Mouse (Mus musculus) left cerebral cortex, postnatal 10 days (tissue): ENCODE data around the gene Gramd1c. TPM values are rescaled to one million over a fixed set of nuclear protein-coding genes. Genes with fewer than 3 reads are reported as not detected.

Source experiments
- DNase-seq, 2 experiments: peaks; one replicate each; pipeline ENCODE4 v3.0.0; 2021 to 2022; ENCODE audit warnings: low spot score in 2 of 2, mixed read lengths in 1 of 2; ENCODE audit errors: extremely low spot score in 1 of 2
- intact Hi-C: fragments of 180-260 bp; cut with DNase I; formaldehyde crosslinking; loops from one replicate; pipeline ENCODE4 v1.15.1; 2025
- total RNA-seq, 2 experiments: library from RNA; stranded (reverse); gene quantifications; 2 replicates each; pipeline ENCODE4 v1.2.3; 2021

The Gramd1c gene
- total RNA-seq, 2 experiments from 2014 or later = 2.2 to 2.9 TPM

GRCm38 (mm10) chr16:43971189-43971588 is 92.0 kb downstream of the Gramd1c start:
- intact Hi-C loops = no loop called here
- DNase-seq = no peak

GRCm38 (mm10) chr16:43970426-43970825 is 92.7 kb downstream of the Gramd1c start:
- no peak for DNase-seq
- intact Hi-C loops = no loop called here

GRCm38 (mm10) chr16:43965781-43966389 is 97.3 kb downstream of the Gramd1c start:
- no peak for DNase-seq
- intact Hi-C loops = no loop called here

DNA sequence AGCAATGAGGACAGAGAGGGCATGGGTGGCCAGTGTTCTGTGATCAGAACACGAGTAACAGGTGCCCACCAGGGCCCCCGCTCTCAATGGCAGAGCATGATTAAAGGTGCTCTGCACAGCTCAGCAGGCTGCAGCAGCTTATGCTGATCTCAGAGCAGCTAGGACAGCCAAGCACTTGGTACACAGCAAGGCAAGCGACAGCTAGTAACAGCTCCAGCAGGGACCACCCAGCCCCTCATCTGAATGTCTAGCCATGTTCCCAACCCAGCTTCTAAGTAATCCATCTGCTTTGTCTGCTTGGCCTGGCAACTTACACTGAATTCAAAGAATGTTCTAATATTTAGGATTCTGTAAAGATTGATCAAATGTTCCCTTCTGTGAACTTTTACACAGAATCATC is 99.4 kb downstream of the Gramd1c start:
- no peak for DNase-seq
- intact Hi-C loops = no loop called here

GRCm38 (mm10) chr16:43963291-43963690 is 99.9 kb downstream of the Gramd1c start:
- intact Hi-C loops = no loop called here
- no peak for DNase-seq

DNA sequence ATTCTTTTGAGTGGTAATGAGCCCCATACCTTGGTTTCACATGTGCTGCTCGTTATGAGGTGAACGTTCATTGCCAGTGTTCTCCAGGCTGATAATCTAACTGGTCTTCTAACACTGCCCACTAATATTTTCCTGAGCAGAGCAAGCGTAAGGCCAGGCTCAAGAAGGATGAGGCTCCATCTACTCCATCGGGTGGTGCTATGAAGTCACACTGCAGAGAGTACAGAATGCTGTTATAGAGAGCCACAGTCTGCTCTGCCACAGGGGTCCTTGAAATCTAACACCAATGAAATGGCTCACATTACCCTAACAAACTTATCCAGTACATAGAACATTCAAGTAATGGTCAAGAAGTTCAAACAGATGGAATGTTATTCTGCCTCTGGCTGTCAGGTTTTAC is 105.1 kb downstream of the Gramd1c start:
- intact Hi-C loops = no loop called here
- DNase-seq = no peak

- no peak for DNase-seq
- intact Hi-C loops = no loop called here
These were observed 108.2 kb downstream of the Gramd1c start for GRCm38 (mm10) chr16:43954913-43955312.

DNA sequence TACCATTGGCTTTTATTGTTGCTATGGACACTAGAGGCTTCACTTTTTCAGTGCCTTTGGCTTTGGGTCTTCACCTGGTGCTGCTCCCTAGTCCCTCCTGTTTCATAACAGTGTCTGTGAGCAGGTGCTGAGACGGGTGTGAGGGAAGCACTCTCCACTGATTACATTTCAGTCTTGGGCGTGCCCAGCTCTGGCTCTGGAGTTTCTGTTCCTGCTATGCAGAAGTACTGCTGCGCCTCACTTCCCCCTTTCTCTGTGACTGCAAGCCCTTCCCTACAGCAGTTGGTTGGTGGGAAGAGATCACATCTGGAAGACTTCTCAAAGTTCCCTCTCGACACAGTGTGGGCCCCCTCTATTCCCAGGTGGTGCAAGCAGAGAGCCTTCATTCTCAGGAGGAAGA is 111.6 kb downstream of the Gramd1c start:
- no peak for DNase-seq
- intact Hi-C loops = no loop called here

DNA sequence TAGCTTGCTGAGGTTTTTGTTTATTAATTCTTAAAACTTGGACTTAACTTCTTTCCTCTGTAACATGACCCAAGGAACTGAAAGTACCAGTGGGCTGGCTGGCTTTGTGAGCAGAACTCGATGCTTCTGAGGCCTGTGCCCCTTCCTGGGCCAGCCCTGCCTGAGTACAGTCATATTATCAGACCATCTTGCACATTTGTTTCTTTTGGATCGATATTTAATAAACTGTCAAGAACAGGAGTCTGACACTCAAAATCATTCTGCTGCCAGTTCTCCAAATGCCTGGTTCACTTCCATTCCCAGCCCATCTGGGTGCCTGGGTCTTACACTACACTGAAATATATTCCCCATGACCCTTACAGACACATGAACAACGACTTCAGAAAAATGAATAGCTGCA is 117.3 kb downstream of the Gramd1c start:
- no peak for DNase-seq
- intact Hi-C loops = no loop called here

- intact Hi-C loops = no loop called here
- DNase-seq = no peak
These were observed 117.8 kb downstream of the Gramd1c start for GRCm38 (mm10) chr16:43945351-43945750.

GRCm38 (mm10) chr16:43940846-43941245 is 122.3 kb downstream of the Gramd1c start:
- DNase-seq = no peak
- intact Hi-C loops = no loop called here

DNA sequence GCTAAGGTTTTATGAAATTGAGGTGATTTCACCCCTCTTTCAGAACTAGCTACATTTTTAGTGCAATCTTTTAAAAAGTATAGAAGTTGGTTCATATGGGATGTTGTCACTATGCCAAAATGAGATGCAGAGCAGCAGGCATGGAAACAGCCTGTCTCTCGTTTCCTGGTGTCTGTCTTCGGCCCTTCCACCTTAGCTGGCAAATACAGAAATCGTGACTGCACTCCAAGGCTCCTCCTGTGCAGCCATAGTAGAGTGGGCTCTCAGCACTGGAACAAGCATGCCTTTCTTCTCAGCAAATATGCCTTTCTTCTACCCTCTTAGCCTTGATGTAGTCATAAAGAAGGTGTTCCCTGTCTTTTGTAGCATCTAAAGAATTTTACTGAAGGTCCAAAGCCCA is 127.3 kb downstream of the Gramd1c start:
- DNase-seq = no peak
- intact Hi-C loops = no loop called here

DNA sequence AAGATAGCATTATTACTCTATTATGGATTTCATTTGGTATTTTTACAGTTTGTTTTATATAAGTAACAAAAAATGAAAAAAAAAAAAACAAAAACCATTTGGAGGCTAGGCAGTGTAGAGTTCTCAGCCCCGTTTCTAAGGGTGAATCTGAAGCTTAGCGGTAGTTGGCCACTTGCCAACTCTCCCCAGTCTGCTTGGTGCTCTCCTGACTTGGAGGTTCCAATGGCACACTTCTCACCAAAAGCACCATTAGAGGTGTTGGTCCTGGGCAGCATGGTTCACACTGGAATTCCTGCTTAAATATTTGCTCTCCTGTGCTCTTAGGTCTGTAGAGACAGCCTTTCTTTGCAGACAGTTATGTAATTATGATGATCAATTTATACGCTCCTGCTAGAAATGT is 127.8 kb downstream of the Gramd1c start:
- no peak for DNase-seq
- intact Hi-C loops = no loop called here

- no peak for DNase-seq
- intact Hi-C loops = no loop called here
These were observed 128.3 kb downstream of the Gramd1c start for GRCm38 (mm10) chr16:43934856-43935255.

- intact Hi-C loops = no loop called here
- no peak for DNase-seq
These were observed 130.1 kb downstream of the Gramd1c start for GRCm38 (mm10) chr16:43933041-43933440.

GRCm38 (mm10) chr16:43932319-43932718 is 130.8 kb downstream of the Gramd1c start:
- DNase-seq = no peak
- intact Hi-C loops = no loop called here

DNA sequence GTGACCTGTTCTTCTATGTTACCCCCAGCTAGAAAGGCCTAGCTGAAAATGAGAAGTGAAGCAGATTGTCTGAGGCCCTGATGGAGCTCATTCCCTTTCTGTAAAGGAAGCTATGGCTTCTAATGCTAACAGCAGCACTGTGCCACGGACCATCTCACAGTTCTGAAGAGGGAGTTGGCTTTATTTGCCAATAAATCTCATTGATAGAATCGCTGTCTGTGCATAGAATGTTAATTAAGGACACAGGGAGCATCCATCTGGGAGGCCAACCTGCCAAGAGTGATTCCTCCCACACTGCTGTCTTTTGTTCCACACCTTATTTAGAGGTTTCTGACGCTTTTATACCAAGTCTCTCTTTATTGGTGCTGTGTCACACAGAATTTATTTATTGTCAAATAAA is 131.6 kb downstream of the Gramd1c start:
- intact Hi-C loops = no loop called here
- no peak for DNase-seq

DNA sequence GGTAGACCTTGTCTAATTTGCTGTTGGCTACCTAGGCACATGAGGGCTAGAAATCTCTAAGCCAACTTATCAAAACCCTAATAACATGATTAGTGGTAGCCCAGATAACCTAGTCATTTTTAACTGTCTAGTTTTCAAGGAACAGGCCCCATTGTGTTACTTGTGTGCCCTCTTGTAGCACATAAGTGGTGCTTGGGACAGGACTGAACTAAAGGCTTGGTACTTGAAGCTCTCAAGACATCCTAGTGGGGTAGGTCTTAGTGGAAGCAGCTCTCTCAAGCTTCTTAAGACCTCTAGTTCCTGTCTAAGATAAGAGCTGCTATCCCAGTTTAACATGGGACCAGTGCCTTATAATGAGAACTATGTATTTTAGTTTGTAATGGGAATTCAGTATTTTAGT is 132.6 kb downstream of the Gramd1c start:
- DNase-seq = no peak
- intact Hi-C loops = no loop called here
